14 mouse cellular contexts compared by ENCODE assay signal in the genomic region with DNA sequence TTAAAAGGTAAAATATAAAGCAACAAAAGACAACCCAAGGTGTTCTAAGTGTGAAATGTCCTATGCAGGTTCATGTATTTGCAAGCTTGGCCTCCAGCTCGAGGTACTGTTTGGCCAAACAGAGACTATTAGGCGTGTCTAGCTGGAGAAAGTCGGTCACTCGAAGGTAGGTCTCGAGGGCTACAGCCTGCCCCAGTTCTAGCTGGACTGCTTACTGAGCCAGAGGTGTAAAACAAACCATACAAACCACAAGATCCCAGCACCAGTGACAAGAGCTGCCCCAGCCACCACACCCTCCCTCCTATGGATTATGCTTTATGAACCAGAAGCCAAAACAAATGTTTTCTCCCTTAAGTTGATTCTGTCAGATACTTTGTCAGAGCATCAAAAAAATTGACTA.
"Had no signal": no experiment of that assay in that cellular context is flagged by ENCODE, and none has a peak within 500 bp of the region (broad histone marks: within the 10 kb centered on the region; RNA-seq: fewer than 3 reads in every experiment).

No protein-coding gene starts in this region.

- ATAC-seq: intestine, postnatal 0 days had no signal

- H3K36me3 ChIP-seq: kidney, embryonic 15.5 days; liver, embryonic 13.5 days had no signal

- H3K9me3 ChIP-seq: kidney, embryonic 15.5 days; liver, embryonic 13.5 days; megakaryocyte, embryonic 14.5 days; midbrain, embryonic 10.5 days had no signal

- H3K9ac ChIP-seq: kidney, embryonic 15.5 days; liver, embryonic 13.5 days; lung, embryonic 14.5 days had no signal

- H3K27me3 ChIP-seq: kidney, embryonic 15.5 days; liver, embryonic 13.5 days; megakaryocyte, embryonic 14.5 days had no signal

- H3K4me2 ChIP-seq: kidney, embryonic 15.5 days; liver, embryonic 13.5 days; lung, embryonic 14.5 days had no signal

- H3K27ac ChIP-seq: kidney, embryonic 15.5 days; left cerebral cortex, adult 2 months; liver, embryonic 13.5 days; macrophage; midbrain, embryonic 10.5 days had no signal

- DNase-seq: kidney, adult 8-10 months; kidney, postnatal 25 days; layer of hippocampus, postnatal 36 days; liver, embryonic 13.5 days; lung, embryonic 14.5 days; lung, postnatal 10 days; midbrain, embryonic 14.5 days; thymus, postnatal 25 days had no signal

- H3K4me3 ChIP-seq: kidney, embryonic 15.5 days; left cerebral cortex, adult 2 months; liver, embryonic 13.5 days; megakaryocyte, embryonic 14.5 days; midbrain, embryonic 10.5 days had no signal
